In the genomic region with DNA sequence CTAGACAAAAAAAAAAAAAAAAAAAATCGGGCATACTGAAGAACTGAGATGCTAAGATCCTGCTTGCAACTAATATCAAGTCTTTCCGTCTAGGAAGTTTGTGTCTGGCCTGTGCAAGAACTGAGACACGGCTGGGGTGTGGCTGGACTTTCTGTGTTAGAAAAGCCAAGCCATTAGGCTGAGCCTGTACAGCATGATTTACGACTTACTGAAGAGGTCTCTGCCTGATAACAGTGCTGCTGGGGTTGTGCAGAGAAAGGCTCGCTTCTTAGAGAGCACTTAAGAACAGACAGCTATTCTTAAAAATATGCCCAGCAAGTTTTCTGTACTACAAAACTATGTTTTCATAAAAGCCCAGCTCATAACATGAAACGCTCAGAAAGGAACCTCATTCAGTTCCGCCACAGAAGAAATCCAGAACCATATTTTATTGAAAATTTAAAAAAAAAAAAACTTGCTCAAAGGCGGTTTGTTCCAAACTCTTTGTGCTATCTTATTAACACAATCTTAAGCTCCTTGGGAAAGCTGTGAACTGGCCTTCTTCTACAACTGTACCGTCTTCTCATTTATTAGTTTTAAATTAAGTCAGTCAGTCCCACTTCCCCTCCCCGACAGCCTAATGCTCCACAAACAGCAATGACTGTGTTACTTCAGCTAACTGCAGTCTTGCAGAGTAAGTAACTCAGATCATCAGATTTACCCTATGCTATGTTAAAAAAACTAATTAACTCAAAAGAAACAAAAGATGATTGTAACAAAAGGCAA, we compare ENCODE assay signal across 11 mouse cellular contexts. TPM values are rescaled to one million over a fixed set of nuclear protein-coding genes. Genes with fewer than 3 reads are reported as not detected.
A peak's percentile ranks its signal among the peaks of the same experiment; 100 is the strongest.
DNase-seq lines count a peak whose midpoint lies in the region; ATAC-seq and TF ChIP-seq lines count a peak whose summit lies in the region.
"Had no signal": no experiment of that assay in that cellular context is flagged by ENCODE, and none has a peak within 500 bp of the region (broad histone marks: within the 10 kb centered on the region; RNA-seq: fewer than 3 reads in every experiment).

No protein-coding gene starts in this region.

- peaks cover 38 to 71% of the 10 kb centered on the region in 2 experiments for H3K4me1 ChIP-seq in heart, embryonic 14.5 days (ENCODE audit: control insufficient read depth in 2 of 2, insufficient read depth in 2 of 2, low read length in 2 of 2)
- H3K4me1 ChIP-seq in midbrain, embryonic 14.5 days (ENCODE audit: control insufficient read depth, insufficient read depth, low read length), result peaks cover 26% of the 10 kb centered on the region
- H3K4me1 ChIP-seq in midbrain, embryonic 11.5 days (ENCODE audit: control insufficient read depth, insufficient read depth, low read length), result peaks cover 27% of the 10 kb centered on the region
- H3K4me1 ChIP-seq in intestine, embryonic 16.5 days (ENCODE audit: control insufficient read depth, insufficient read depth, low read length), result peaks cover 44% of the 10 kb centered on the region
- H3K4me1 ChIP-seq in stomach, postnatal 0 days (replicated peaks; ENCODE audit: control insufficient read depth, insufficient read depth), result no peaks in the 10 kb centered on the region
- no peaks in the 10 kb centered on the region for H3K4me1 ChIP-seq in thymus, adult 2 months (replicated peaks; ENCODE audit: control insufficient read depth, insufficient read depth, low read length)

- no peaks in the 10 kb centered on the region for H3K36me3 ChIP-seq in heart, embryonic 14.5 days (ENCODE audit: control insufficient read depth, insufficient read depth, low read length)
- no peaks in the 10 kb centered on the region for H3K36me3 ChIP-seq in midbrain, embryonic 14.5 days (ENCODE audit: control insufficient read depth, insufficient read depth, low read length)
- no peaks in the 10 kb centered on the region for H3K36me3 ChIP-seq in midbrain, embryonic 11.5 days (ENCODE audit: control insufficient read depth, insufficient read depth, low read length)
- H3K36me3 ChIP-seq in intestine, embryonic 16.5 days (ENCODE audit: control insufficient read depth, insufficient read depth, low read length), result no peaks in the 10 kb centered on the region
- no peaks in the 10 kb centered on the region for H3K36me3 ChIP-seq in stomach, postnatal 0 days (ENCODE audit: control insufficient read depth, insufficient read depth, low read length)
- H3K36me3 ChIP-seq in thymus, adult 2 months (ENCODE audit: control insufficient read depth, insufficient read depth, low read length), result no peaks in the 10 kb centered on the region
- H3K36me3 ChIP-seq: embryonic facial prominence, embryonic 15.5 days had no signal

- WGBS in heart, embryonic 14.5 days, result 26% methylated on average over 10 of the region's 10 CpGs
- WGBS in midbrain, embryonic 14.5 days, result 69% methylated on average over 10 of the region's 10 CpGs
- WGBS in midbrain, embryonic 11.5 days, result 74% methylated on average over 10 of the region's 10 CpGs
- 30% methylated on average over 10 of the region's 10 CpGs for WGBS in intestine, embryonic 16.5 days
- WGBS in stomach, postnatal 0 days, result 27% methylated on average over 10 of the region's 10 CpGs
- WGBS in thymus, adult 2 months, result 81% methylated on average over 10 of the region's 10 CpGs

- TF ChIP-seq EP300 in stomach, postnatal 0 days (optimal IDR thresholded peaks at IDR 0.05), result no peak

- H3K9ac ChIP-seq in heart, embryonic 14.5 days (ENCODE audit: low read length), result no peak overlapping the region; the same call in 1 of the 2 replicates
- no peak overlapping the region for H3K9ac ChIP-seq in midbrain, embryonic 14.5 days (replicated peaks; ENCODE audit: low read length)
- no peak overlapping the region for H3K9ac ChIP-seq in midbrain, embryonic 11.5 days (ENCODE audit: low read length)
- H3K9ac ChIP-seq in intestine, embryonic 16.5 days (ENCODE audit: low read depth, low read length), result no peak overlapping the region
- no peak overlapping the region for H3K9ac ChIP-seq in stomach, postnatal 0 days (ENCODE audit: low read length)
- H3K9ac ChIP-seq: embryonic facial prominence, embryonic 15.5 days; midbrain, embryonic 12.5 days had no signal

- H3K27me3 ChIP-seq in heart, embryonic 14.5 days (ENCODE audit: control insufficient read depth, insufficient read depth, low read length), result no peaks in the 10 kb centered on the region
- no peaks in the 10 kb centered on the region for H3K27me3 ChIP-seq in midbrain, embryonic 14.5 days (ENCODE audit: control insufficient read depth, insufficient read depth, low read length)
- no peaks in the 10 kb centered on the region for H3K27me3 ChIP-seq in midbrain, embryonic 11.5 days (ENCODE audit: control insufficient read depth, insufficient read depth, low read length)
- H3K27me3 ChIP-seq in intestine, embryonic 16.5 days (replicated peaks; ENCODE audit: control insufficient read depth, insufficient read depth, low read length), result no peaks in the 10 kb centered on the region
- no peaks in the 10 kb centered on the region for H3K27me3 ChIP-seq in stomach, postnatal 0 days (ENCODE audit: control insufficient read depth, insufficient read depth, low read length)
- no peaks in the 10 kb centered on the region for H3K27me3 ChIP-seq in thymus, adult 2 months (ENCODE audit: control insufficient read depth, insufficient read depth, low read length)
- H3K27me3 ChIP-seq: CH12.LX; embryonic facial prominence, embryonic 15.5 days; midbrain, embryonic 12.5 days had no signal

- H3K9me3 ChIP-seq in heart, embryonic 14.5 days (ENCODE audit: control insufficient read depth, low read length), result no peaks in the 10 kb centered on the region
- H3K9me3 ChIP-seq in midbrain, embryonic 14.5 days (ENCODE audit: control insufficient read depth, low read length), result no peaks in the 10 kb centered on the region
- H3K9me3 ChIP-seq in midbrain, embryonic 11.5 days (ENCODE audit: control insufficient read depth, low read length), result no peaks in the 10 kb centered on the region
- H3K9me3 ChIP-seq in intestine, embryonic 16.5 days (ENCODE audit: control insufficient read depth, low read length), result no peaks in the 10 kb centered on the region
- H3K9me3 ChIP-seq in stomach, postnatal 0 days (ENCODE audit: control insufficient read depth, low read length), result no peaks in the 10 kb centered on the region
- H3K9me3 ChIP-seq: embryonic facial prominence, embryonic 15.5 days had no signal

- peak overlapping the region; percentile 16 for H3K4me2 ChIP-seq in heart, embryonic 14.5 days (ENCODE audit: low read length)
- H3K4me2 ChIP-seq in midbrain, embryonic 14.5 days (ENCODE audit: low read length), result no peak overlapping the region
- no peak overlapping the region for H3K4me2 ChIP-seq in midbrain, embryonic 11.5 days
- H3K4me2 ChIP-seq in intestine, embryonic 16.5 days (ENCODE audit: low read depth, low read length), result peak overlapping the region; percentile 5; the same call in 1 of the 2 replicates
- no peak overlapping the region for H3K4me2 ChIP-seq in stomach, postnatal 0 days (replicated peaks; ENCODE audit: low read depth)
- H3K4me2 ChIP-seq: embryonic facial prominence, embryonic 15.5 days had no signal

- H3K27ac ChIP-seq in heart, embryonic 14.5 days (replicated peaks in 1 of 2; ENCODE audit: control insufficient read depth in 1 of 2, insufficient read depth in 1 of 2, low read depth in 2 of 2, low read length in 2 of 2), result peak overlapping the region; percentile 12 to 66; a peak in 3 of 4 replicates
- H3K27ac ChIP-seq in midbrain, embryonic 14.5 days (replicated peaks; ENCODE audit: low read depth, low read length), result peak overlapping the region; percentile 15; the same call in 1 of the 2 replicates
- H3K27ac ChIP-seq in midbrain, embryonic 11.5 days (ENCODE audit: low read depth, low read length), result no peak overlapping the region
- H3K27ac ChIP-seq in intestine, embryonic 16.5 days (ENCODE audit: low read length), result peak overlapping the region; percentile 24; the same call in 1 of the 2 replicates
- no peak overlapping the region for H3K27ac ChIP-seq in stomach, postnatal 0 days (replicated peaks)
- no peak overlapping the region for H3K27ac ChIP-seq in thymus, adult 2 months (ENCODE audit: control insufficient read depth, insufficient read depth, low read length)
- H3K27ac ChIP-seq: embryonic facial prominence, embryonic 15.5 days had no signal

- TF ChIP-seq CTCF in stomach, postnatal 0 days (IDR thresholded peaks at IDR 0.05; ENCODE audit: low read depth), result no peak
- no peak for TF ChIP-seq CTCF in thymus, adult 2 months (IDR thresholded peaks at IDR 0.05; ENCODE audit: borderline replicate concordance, control insufficient read depth, extremely low read depth, insufficient read depth, low read length, poor library complexity)

- no peak for TF ChIP-seq POLR2A in thymus, adult 2 months (IDR thresholded peaks at IDR 0.05; ENCODE audit: control insufficient read depth, extremely low read depth, insufficient read depth, low read length, poor library complexity)

- no peak for DNase-seq in heart, postnatal 36 days
- no peak for DNase-seq in midbrain, embryonic 14.5 days
- no peak for DNase-seq in midbrain, embryonic 11.5 days (ENCODE audit: low spot score, missing footprints)
- peak; percentile 33 for DNase-seq in stomach, postnatal 0 days (ENCODE audit: low spot score)
- DNase-seq in frontal cortex, postnatal 36 days (ENCODE audit: low spot score in 2 of 2), result no peak
- no peak for DNase-seq in thymus, adult 2 months

- no peak overlapping the region for H3K4me3 ChIP-seq in heart, embryonic 14.5 days (ENCODE audit: control insufficient read depth in 1 of 2, insufficient read depth in 1 of 2, low read depth in 1 of 2, low read length in 2 of 2)
- no peak overlapping the region for H3K4me3 ChIP-seq in midbrain, embryonic 14.5 days (replicated peaks; ENCODE audit: low read depth, low read length)
- no peak overlapping the region for H3K4me3 ChIP-seq in midbrain, embryonic 11.5 days (ENCODE audit: low read depth, low read length)
- no peak overlapping the region for H3K4me3 ChIP-seq in intestine, embryonic 16.5 days (ENCODE audit: low read length)
- no peak overlapping the region for H3K4me3 ChIP-seq in stomach, postnatal 0 days (ENCODE audit: low read depth, low read length)
- no peak overlapping the region for H3K4me3 ChIP-seq in thymus, adult 2 months (ENCODE audit: control insufficient read depth, insufficient read depth, low read length)
- H3K4me3 ChIP-seq: embryonic facial prominence, embryonic 15.5 days; midbrain, embryonic 12.5 days had no signal

- intact Hi-C loops in heart, postnatal 36 days (cut with DNase I), result no loop called here

- no peak for ATAC-seq in heart, embryonic 14.5 days (ENCODE audit: insufficient number of reproducible peaks, insufficient read depth, low FRiP score, low read depth)
- ATAC-seq in midbrain, embryonic 14.5 days (ENCODE audit: low FRiP score, low TSS enrichment), result no peak
- ATAC-seq in midbrain, embryonic 11.5 days (ENCODE audit: low FRiP score), result no peak
- ATAC-seq in intestine, embryonic 16.5 days, result peak; percentile 69
- ATAC-seq in stomach, postnatal 0 days (ENCODE audit: low FRiP score, low TSS enrichment), result 0 out of 2 replicates have a peak, but pooled peaks have one; percentile 40

RNA-seq across cellular contexts. Expression of a gene that starts 26.1 kb away (rescaled TPM):
- polyA plus RNA-seq in heart, embryonic 14.5 days (2014; fragmentation: Nextera tagmentation; extraction: Ambion mirVana), result 27.4 and 28.0 TPM in 2 replicates
- 10 to 100 TPM; 73.4 to 85.7 TPM for total RNA-seq in heart, postnatal 36 days (2021)
- 62.7 TPM in 2 replicates for polyA plus RNA-seq in midbrain, embryonic 14.5 days (2014; fragmentation: Nextera tagmentation; extraction: Ambion mirVana)
- polyA plus RNA-seq in midbrain, embryonic 11.5 days (2014; fragmentation: Nextera tagmentation; extraction: Ambion mirVana), result 56.9 and 57.4 TPM in 2 replicates
- polyA plus RNA-seq in intestine, embryonic 16.5 days (2015; fragmentation: Nextera tagmentation; extraction: Ambion mirVana), result 7.4 and 7.7 TPM in 2 replicates
- polyA plus RNA-seq in stomach, postnatal 0 days (2015; fragmentation: Nextera tagmentation; extraction: Ambion mirVana), result 5.2 and 5.5 TPM in 2 replicates
- polyA plus RNA-seq in thymus, adult 2 months (2012; rRNA removed), result 4.8 and 5.3 TPM in 2 replicates

Comparison
In these comparisons a context has a peak if more than half of its experiments do, and no peak if none do; other contexts are left out.
1. H3K27ac ChIP-seq: peak in heart, embryonic 14.5 days (2 of 2), midbrain, embryonic 14.5 days (single experiment) and intestine, embryonic 16.5 days (single experiment); none in midbrain, embryonic 11.5 days (single experiment), stomach, postnatal 0 days (single experiment) and thymus, adult 2 months (single experiment).
2. ATAC-seq: peak in intestine, embryonic 16.5 days (single experiment) and stomach, postnatal 0 days (single experiment); none in heart, embryonic 14.5 days (single experiment), midbrain, embryonic 14.5 days (single experiment) and midbrain, embryonic 11.5 days (single experiment).
3. H3K4me2 ChIP-seq: peak in heart, embryonic 14.5 days (single experiment) and intestine, embryonic 16.5 days (single experiment); none in midbrain, embryonic 14.5 days (single experiment), midbrain, embryonic 11.5 days (single experiment) and stomach, postnatal 0 days (single experiment).